Mouse (Mus musculus): ENCODE data around the gene Ndufs4.
A peak's percentile ranks its signal among the peaks of the same experiment; 100 is the strongest.

The Ndufs4 gene

DNA sequence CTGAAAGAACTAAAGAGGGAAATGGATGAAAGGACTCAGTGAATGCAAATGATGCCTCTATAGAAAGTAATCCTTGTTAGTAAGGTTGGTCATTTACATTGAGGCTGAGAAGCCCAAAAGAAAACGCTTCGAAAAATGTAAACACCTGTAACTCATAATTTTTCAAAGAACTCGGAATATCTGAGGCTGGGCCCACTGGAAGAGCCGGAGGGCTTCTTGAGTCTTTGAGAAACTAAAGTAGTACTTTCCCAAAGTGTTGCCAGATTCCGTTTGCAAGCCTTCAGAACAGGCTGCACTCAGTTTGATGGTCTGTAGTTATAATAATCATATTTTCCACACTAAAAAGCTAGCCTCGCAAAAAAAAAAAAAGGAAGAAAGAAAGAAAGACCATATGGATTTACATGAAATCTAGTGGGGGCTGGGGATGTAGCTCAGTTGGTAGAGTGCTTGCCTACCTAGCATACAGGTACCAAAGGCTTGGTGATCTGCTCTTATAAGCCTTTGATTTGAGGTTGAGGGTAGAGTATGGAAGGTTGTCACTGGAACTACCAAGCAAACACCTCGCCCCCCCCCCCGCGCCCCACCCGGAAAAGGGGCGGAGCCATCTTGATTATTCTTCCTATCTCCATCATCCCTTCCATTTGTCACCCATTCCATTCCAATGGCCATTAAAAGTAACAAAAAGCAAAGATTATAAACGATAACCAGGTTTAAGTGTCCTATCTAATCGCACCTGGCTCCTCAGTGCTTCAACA lies at the start of gene Ndufs4:
Gene Ndufs4, minus strand, starts transcription at position 48 of the 755 bp plus-strand sequence.
- DNase-seq, result no peak

DNA sequence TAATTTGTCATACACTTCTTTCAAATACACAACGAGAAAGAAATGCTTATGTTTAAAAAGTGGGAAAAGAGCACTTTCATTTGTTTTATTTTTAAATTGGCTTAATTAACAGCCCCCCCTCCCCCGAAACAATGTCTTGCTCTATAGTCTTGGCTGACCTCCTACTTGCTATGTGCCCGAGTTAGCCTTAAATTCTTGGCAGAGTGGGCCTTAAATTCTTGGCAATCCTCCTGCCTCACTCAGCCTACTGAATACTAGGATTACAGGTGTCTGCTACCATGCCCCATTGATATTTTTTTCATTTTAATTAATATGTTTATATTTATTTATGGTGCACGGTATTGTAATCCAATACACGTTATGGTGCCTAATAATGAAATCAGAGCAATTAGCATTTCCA lies 44.4 kb upstream of the Ndufs4 start:
- no peak for DNase-seq

DNA sequence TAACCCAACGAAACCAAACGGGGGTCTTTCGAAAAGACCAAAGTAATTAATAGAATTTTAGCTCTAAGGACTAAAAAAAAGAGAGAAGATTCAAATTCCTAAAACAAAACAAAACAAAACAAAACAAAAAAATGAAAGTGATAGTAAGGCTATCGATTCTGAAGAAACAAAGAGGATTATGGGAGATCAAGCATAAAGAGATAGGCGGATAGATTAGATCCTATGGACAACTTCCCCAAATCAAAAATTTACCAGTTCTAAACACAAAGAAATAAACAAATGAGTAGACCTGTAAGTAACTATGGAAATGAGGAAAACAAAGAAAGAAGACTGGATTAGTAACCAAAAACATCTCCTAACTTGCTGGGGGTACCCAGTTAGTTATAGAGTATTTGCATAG lies 37.2 kb upstream of the Ndufs4 start:
- no peak for DNase-seq

DNA sequence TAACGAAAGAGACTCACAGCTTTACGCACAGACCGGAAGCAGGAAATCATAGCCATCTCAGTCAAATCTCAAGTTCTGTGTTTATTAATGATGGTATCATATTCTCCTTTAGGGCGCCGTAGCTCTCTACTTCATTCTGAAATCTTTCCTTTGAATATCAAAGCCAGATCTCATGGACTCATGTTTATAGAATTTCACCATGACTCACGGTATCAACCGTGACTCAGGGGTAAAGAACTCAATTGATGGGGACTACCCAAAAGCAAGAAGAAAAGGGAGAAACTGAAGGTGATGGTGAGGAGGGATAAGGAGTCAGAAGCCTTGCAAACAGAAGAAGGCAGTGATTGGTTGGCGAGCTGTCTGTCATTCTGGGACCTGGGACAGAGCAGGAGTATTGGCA lies 32.2 kb upstream of the Ndufs4 start:
- no peak for DNase-seq

DNA sequence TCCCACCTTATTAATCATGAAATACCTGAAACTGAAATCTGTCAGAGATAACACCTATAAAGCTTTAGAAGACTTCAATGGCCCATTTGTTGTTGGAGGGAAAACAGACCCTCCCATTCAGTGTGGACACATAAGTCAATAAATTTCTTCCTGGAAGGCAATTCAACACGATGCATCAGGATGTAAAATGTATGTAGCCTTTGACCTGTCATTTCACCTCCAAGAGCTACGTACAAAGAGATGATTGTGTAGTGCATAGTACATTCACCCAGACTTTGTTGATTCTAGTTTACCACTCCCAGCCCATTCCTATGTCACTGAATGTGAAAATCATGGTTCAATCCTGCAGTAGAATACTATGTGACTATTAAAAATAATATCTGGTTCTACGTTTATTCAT lies 31.3 kb upstream of the Ndufs4 start:
- no peak for DNase-seq

DNA sequence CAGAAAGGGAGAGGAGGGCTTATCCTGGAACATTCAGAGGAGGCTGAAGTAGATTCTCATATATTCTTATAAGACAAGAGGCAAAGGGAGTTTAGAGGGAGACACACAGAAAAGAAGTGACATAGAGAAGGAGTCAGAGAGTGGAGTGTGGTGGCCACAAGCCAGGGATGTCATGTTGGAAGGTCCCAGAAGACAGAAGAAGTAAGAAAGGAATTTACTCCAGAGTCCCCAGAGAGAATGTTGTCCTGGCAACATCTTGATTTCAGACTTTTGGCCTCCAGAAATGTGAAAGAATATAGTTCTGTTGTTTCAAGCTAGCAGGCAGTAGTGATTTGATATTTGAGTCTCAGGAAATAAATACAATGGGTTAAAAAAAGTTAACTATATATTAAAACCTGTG lies 24.3 kb upstream of the Ndufs4 start:
- no peak for DNase-seq

DNA sequence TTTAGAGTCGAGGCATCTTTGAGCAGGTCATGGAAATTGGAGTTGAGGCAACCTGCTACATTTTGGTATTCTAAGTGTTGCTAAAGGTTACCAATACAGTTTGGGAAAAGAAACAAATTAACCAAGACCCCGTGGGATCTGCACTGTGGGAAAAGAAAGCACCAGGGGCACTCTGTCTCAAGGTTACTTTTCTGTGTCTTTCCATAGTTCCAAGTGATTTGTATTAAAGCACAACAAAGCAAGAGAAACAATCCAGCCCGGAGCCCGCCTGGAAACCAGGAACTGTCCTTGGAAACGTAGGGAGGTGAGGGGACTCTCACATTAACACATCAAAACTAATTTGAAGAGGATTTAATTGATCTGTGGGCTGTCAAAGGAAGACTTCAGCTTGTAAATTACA lies 18.8 kb upstream of the Ndufs4 start:
- no peak for DNase-seq

DNA sequence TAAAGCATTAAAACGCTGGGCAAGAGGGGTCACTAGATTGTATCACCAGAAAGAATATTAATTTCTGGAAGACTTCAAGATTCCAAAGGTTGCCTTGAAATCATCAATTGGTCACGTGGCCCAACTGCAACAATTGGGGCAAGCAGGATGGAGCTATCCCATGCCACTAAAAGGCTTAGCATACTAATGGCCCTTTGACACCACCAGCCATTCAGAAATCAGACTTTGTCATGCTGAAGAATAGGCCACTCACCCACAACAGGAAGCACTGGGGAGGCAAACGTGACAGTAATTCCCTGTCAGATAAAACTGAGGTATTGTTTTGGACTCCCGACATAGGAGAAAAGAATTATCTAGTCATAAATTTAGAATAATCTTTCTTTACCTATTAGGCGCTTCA lies 18.4 kb upstream of the Ndufs4 start:
- no peak for DNase-seq

DNA sequence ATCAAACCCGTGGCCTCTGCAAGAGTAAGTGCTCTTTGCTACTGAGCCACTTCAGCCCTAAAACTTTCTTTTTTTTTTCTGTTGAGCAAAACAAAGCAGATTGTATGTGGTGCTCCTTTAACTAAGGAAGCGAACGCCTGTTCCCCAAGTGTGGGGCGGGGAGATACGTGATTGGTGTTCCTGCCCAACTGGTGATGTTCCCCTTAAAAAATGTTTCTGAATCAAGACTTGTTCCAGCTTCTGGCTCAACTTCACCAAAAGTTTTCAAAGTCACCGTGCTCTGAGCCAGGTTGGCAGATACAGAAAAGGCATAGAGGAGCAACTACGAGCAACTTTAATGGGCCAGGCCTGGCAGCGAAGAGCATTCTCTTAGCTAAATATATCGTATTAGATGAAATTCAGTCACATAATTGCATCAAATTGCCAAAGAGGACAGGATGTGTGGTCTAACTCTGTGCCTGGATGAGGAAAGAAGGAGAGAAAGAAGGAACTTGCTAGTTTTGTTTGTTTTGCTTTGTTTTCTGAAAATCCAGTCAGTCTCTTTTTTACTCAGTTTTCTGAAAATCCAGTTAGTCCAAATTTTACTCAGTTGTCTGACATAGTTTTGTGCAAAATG lies 17.1 kb upstream of the Ndufs4 start:
- DNase-seq, result no peak

DNA sequence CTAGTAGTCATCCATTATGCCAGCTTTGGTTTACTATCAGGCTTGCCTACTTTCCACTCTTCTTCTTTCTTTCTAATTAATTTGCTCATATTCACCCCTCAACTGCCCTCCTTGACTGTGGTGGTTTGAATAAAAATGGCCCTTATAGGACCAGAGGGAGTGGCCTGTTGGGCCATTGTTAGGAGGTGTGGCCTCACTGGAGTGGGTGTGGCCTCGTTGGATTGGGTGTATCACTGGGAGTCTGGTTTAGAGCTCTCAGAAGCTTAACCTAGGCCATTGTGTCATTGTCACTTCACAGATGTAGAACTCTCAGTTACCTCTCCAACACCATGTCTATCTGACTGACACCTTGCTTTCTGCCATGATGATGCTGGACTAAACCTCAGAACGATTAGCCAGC lies 10.8 kb upstream of the Ndufs4 start:
- DNase-seq, result no peak

DNA sequence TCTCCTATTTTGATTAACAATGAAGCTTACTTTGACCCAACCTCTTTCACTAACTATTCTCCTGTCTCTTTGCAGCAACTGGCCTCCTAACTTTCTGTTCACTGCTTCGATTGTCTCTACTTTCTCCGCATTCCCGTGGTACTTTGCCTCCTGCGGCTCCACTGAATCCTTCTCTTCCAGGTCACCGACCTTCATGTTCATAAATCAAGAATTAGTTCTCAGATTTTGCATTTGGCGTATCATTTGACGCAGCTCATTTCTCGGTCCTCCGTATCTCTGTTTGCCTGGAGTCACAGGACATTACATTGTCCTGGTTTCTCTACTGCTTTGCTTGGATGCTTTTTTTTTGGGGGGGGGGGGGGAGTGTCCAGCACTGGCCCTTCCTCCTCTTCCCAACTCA lies 9.2 kb upstream of the Ndufs4 start:
- no peak for DNase-seq

DNA sequence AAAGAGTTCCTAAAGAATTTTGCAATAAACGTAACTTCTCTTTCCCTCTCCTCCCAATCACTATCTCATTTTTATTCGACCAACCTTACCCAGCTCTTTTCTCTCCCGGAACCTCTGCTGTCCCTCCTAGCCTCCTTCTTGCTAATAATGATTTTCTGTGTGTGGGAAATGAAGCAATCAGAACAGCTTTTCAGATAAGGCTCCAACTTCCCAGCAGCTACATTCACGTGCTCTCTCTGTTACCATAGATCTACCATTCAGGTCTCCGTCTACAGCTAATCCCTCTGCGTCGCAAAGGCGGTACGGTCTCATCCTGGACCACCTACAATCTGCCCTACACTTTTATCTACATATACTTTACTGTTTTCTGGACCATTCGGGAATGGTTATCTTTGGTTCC lies 8.8 kb upstream of the Ndufs4 start:
- DNase-seq, result no peak

DNA sequence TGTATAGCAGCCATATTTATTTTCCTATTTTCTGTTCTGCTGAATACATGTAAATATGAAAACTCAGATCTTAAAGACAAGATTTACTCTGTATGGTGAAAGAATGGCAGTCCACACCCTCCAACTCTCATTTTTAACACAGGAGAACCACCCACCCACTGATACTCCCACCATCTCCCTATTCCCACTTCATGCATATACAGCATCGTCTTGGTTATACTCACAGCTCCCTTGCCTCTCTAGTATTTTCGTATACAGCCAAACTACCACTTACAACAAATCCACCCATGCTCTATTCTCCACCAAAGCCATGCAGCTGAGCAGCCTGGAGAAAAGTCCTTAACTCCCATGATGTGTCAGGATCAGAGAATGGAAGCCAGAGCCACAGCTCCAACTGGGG lies 6.7 kb upstream of the Ndufs4 start:
- DNase-seq, result no peak

DNA sequence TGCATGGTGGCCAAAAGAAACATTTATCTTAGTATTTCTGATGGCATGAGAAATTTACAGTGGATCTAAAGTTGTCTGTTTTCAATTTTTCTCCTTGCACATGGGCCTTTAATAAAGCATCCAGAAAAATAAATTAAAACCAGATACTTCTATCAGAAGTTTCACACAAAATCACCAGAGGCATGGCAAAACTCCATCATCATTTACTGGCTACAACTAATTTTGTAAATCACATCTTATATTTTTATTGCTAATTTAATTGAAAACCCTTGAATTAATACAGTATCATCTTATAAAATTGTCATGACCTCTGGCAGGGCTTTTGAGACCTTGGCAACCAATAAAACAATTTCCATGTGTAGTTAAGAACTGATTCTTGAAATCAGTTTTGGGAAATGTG lies 4.4 kb upstream of the Ndufs4 start:
- no peak for DNase-seq

DNA sequence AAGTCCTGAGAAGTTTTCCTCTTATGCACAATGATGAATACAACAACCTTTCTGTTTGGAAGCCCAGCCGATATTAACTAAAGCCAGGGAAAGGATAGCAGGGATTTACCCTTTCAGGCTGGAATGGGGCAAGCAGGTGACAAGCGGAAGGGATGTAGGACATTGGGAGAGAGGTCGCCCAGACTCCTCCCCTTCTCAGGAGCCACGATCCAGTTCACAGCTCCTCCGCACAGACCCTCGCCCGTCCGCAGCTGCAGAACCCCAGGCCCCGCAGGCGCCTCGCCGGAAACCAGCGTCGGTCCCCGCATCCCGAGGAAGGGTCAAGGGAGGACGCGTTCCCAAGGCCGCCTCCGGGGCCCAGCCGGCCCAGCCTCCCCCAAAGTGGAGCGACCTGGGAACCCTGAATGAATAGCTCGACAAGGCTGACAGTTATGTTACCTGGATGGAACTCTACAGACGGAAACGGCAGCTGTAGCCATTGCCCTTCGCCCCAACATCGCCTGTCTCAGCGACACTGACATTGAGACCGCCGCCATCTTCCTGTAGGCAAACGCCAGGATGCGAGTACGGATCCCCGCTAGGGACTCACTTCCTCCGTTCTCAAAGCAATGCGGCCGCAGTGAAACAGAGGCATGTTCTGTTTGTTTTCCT lies 412 bp downstream of the Ndufs4 start:
- DNase-seq, result peak; percentile 93 to 95

DNA sequence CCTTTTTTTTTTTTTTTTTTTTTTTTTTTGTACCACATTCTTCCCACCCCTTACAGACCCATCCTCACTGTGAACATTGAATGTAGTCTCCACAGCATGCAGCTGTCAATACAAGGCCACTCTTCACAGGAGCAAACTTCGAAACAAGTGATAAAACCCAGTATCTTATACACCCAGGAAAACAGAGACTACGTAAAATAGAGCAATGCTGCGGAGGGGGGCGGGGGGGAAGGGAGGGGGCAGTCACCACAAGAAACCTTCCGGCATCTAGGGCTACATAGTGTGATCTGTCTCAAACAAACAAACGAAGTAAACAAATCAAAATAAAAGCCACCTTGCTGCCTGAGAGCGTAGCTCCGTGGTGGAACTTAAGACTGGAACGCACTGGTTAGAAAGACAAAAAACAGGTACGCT lies 977 bp downstream of the Ndufs4 start:
- no peak for DNase-seq

DNA sequence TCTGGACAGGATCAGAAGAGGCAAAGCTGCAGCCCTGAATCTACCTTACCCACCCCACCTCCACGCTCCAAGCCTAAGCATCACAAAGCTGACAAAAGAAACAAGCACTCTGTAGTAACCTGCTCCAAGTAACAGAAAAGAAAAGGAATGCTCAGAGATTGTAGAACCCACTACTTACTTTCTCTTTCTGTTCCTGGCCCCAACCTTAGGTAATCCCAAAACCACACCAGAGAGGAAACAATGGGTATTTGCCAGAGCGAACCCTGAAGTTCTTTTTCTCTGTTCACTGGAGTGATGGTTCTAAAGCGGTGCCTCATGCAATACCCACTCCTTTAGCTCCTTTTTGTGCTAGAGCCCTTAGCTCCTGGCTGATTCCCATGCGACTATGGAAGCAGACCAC lies 11.5 kb downstream of the Ndufs4 start:
- no peak for DNase-seq

DNA sequence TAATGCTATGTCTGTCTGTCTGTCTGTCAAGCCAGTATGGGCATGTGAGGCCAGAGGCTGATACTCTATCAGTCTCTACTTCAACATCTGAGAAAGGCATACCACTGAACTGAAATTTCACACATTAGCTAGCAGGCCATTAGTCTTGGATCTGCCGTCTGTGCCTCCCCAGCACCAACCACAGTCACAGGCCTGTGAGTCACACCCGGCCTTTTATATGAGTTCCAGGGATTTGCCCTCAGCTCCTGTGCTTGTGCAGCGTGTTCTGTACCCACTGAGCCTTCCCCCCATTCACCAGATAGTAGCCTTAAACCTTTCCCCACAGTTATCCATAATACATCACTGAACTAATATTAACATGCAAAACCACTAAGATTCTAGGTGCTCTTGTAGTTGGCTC lies 26.0 kb downstream of the Ndufs4 start:
- no peak for DNase-seq

DNA sequence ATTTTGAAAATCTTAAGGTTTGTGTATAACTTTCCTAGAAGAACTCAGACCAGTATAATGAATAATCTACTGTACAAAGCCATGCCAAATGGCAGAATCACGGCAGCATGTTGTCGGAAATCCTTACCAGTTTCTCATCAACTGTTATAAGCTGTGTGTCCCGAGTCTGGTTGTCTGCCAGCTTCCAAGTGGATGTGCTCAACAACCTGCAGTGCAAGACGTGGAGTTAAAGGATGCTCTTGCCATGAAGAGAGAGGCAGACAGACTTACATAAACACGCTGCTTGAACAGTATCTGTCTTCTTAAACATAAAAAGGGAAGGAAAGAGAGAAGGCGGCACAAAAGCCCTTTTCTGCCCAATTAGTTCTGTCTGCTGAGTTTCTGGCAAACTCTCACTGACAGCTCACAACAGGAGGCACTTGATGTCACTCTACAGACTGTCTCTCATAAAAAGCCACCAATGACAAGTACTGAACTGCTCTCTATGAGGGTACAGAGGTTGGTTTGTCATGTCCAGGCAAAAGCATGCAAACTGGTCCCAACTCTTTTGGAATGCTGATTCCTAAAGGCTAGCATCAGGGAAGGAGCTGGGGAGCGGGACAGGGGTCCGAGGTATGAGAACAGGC lies 36.6 kb downstream of the Ndufs4 start:
- DNase-seq, result no peak

DNA sequence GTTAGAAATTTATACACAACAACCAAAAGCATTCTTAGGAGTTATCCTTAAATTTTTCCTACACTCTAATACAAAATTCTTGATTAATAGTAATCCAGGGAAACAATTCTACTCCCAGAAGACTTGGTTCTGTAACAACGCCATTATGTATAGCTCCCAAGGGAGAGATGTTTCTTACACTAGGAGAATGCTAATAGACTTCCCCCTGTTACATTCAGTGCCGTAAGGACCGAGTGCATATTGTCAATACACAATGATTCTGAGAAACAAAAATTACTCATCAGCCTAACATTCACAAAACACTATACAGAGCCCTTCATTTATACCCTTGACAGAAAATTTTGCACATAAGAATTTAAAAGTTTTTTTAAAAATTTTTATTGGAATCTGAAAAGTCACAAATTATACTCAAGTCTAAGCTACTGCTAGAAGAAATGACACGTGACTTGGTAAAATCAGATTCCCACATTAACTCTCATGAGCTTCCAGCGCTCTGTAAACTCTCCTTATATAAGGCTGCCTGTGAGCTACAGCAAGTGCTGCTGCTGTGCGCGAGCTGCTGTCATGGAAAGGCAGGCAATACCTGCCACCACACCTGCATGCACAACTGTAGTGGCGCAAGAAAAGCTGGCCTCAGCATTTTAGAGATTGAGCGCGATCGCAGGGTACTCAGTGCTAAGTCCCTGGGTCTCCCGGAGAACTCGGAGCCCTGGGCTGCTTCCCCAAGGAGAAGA lies 42.9 kb downstream of the Ndufs4 start:
- DNase-seq, result no peak

DNA sequence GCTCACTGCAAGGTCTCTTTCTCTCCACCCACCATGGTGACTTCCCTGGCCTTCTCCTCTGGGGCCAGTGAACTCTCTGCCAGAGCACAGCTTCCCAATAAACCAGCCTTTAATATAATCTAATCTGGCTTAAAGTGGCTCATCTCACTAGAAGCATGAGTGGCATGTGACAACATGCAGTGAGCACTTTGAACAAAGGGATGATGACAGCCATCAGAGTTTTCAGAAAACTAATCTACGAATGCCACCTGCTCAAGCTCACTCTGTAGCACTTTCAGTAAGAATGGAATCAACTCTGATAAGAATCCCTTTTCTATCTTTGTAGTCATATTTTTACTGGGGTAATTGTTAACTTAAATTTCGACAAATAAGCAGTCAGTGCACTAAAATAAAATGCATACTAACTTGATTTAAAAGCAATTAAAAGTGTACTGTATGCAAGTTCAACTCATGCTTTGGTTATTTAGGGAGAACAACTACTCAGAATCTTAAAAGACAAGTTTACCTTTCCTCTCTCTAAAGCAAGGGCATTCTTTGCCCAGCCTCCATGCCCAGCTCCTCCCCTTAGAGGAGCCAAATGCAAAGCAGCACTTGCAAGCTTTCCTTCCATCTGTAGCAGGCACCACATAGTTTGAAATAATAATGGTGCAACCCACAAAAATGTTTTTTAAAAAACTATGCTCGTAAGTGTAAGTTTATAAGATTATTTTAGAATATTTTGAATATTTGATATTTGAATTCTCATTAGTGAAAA lies 43.7 kb downstream of the Ndufs4 start:
- DNase-seq, result no peak

DNA sequence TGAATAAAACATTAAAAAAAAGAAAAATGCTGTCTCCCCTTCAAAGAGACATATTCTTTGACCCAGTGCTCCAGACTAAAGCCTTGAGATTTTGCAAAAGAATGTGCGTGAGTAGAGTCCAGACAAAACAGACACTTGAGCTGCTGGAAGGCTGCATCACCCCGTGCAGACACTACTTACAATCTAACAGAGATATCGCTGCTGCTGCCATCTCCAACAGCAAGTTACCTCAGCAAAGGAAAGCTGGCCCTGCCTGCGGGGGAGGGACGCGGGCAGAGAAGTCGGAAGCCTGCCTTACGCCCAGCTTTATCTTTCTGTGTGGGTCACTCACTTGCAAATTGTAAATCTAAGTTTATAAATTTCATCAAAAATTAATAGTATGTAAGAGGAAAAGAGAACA lies 45.1 kb downstream of the Ndufs4 start:
- no peak for DNase-seq
